Mouse (Mus musculus) forebrain, embryonic 16.5 days (tissue): ENCODE data around the gene Cbfa2t3. TPM values are rescaled to one million over a fixed set of nuclear protein-coding genes. Genes with fewer than 3 reads are reported as not detected.
A peak's percentile ranks its signal among the peaks of the same experiment; 100 is the strongest.

Experiments
- ATAC-seq: fragments of 200-750 bp; cut with Nextera tagmentation; 2 replicates; pipeline ENCODE4 v1.8.0; 2017; ENCODE audit warnings: mild to moderate bottlenecking, moderate library complexity
- H3K27ac ChIP-seq: fragments of 300-500 bp; sonication (generic); 2 replicates; pipeline ENCODE4 v1.5.1; 2014; ENCODE audit warnings: low read length, control low read depth
- H3K27me3 ChIP-seq: fragments of 300-500 bp; sonication (generic); replicated peaks from 2 replicates; pipeline ENCODE4 v1.6.1; 2014; ENCODE audit warnings: low read length; ENCODE audit not compliant: control insufficient read depth, insufficient read depth
- H3K36me3 ChIP-seq: fragments of 300-500 bp; sonication (generic); 2 replicates; pipeline ENCODE4 v1.6.1; 2014; ENCODE audit not compliant: control insufficient read depth, insufficient read depth
- H3K4me1 ChIP-seq: fragments of 300-500 bp; sonication (generic); replicated peaks from 2 replicates; pipeline ENCODE4 v1.6.1; 2014; ENCODE audit warnings: low read length; ENCODE audit not compliant: control insufficient read depth, insufficient read depth
- H3K4me2 ChIP-seq: fragments of 300-500 bp; sonication (generic); 2 replicates; pipeline ENCODE4 v1.6.1; 2014; ENCODE audit warnings: mild to moderate bottlenecking, low read length, control low read depth
- H3K4me3 ChIP-seq: fragments of 300-500 bp; sonication (generic); replicated peaks from 2 replicates; pipeline ENCODE4 v1.5.1; 2014; ENCODE audit warnings: mild to moderate bottlenecking, low read length, control low read depth
- H3K9ac ChIP-seq: fragments of 300-500 bp; sonication (generic); replicated peaks from 2 replicates; pipeline ENCODE4 v1.6.1; 2014; ENCODE audit warnings: low read depth, low read length, control low read depth
- H3K9me3 ChIP-seq: fragments of 300-500 bp; sonication (generic); 2 replicates; pipeline ENCODE4 v1.6.1; 2016; ENCODE audit warnings: low read length; ENCODE audit not compliant: control insufficient read depth
- WGBS: fragments of 180-500 bp; shearing (Covaris S2); extraction: QIAGEN DNeasy Blood & Tissue Kit; methylation state at CpG from one replicate; pipeline ENCODE4 v1.1.7; 2014; 5-methylcytosine and 5-hydroxymethylcytosine counted together
- polyA plus RNA-seq: library from polyadenylated mRNA; unstranded; fragments of >200 nt; fragmentation: Nextera tagmentation; extraction: Ambion mirVana; gene quantifications from 2 replicates; pipeline ENCODE4 v1.2.1, GENCODE M21; 2015

Gene Cbfa2t3
- polyA plus RNA-seq, 1 experiment from 2014 or later, result 13.8 TPM

- Histone ChIP-seq H3K27ac (peak overlapping the region; percentile 79), H3K9ac (peak overlapping the region; percentile 43; the same call in 1 of the 2 replicates), H3K9me3 (no peaks in the 10 kb centered on the region), H3K4me2 (peak overlapping the region; percentile 46; the same call in 1 of the 2 replicates), H3K4me1 (peaks cover 24% of the 10 kb centered on the region), H3K27me3 (no peaks in the 10 kb centered on the region), H3K36me3 (no peaks in the 10 kb centered on the region), H3K4me3 (no peak overlapping the region)
- WGBS, result 24% methylated on average over 7 of the region's 7 CpGs
- ATAC-seq, result 0 out of 2 replicates have a peak, but pooled peaks have one; percentile 13
These were observed 20.7 kb upstream of the Cbfa2t3 start for GRCm38 (mm10) chr8:122719500-122720065.

- WGBS, result 85% methylated on average over 14 of the region's 14 CpGs
- ATAC-seq, result no peak
- Histone ChIP-seq H3K4me3 (no peak overlapping the region), H3K4me2 (no peak overlapping the region), H3K4me1 (peaks cover 24% of the 10 kb centered on the region), H3K9me3 (no peaks in the 10 kb centered on the region), H3K27ac (no peak overlapping the region), H3K9ac (no peak overlapping the region), H3K36me3 (no peaks in the 10 kb centered on the region), H3K27me3 (no peaks in the 10 kb centered on the region)
These were observed 20.0 kb upstream of the Cbfa2t3 start for GRCm38 (mm10) chr8:122718711-122719499.

- H3K4me1 ChIP-seq, result peaks cover 24% of the 10 kb centered on the region
- H3K36me3 ChIP-seq, result no peaks in the 10 kb centered on the region
- no peaks in the 10 kb centered on the region for H3K27me3 ChIP-seq
- no peak overlapping the region for H3K27ac ChIP-seq
- no peak overlapping the region for H3K4me2 ChIP-seq
- H3K9ac ChIP-seq, result no peak overlapping the region
- 91% methylated on average over 10 of the region's 10 CpGs for WGBS
- no peaks in the 10 kb centered on the region for H3K9me3 ChIP-seq
- H3K4me3 ChIP-seq, result no peak overlapping the region
- ATAC-seq, result no peak
These were observed 19.1 kb upstream of the Cbfa2t3 start for GRCm38 (mm10) chr8:122717869-122718509.

DNA sequence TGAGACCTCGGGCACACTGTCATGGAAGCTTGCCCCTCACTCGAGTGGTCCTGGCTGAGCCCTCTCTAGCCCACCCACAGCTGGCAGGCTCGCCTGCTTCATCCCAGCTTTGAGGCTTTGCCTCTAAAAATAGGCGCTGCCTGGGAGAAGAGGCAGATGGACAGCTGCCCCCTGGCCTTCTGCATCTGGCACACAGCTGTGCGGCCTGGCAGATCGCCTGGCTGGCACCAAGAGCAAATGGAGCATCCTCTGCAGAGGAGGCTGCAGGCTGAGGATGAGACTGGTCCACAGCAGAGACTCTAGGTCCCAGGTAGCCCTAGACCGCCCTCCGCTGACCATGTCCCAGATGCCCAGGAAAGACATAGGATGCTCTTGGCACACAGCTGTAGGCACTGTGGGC lies 17.7 kb upstream of the Cbfa2t3 start:
- Histone ChIP-seq H3K4me2 (no peak overlapping the region), H3K27me3 (no peaks in the 10 kb centered on the region), H3K36me3 (no peaks in the 10 kb centered on the region), H3K4me1 (peaks cover 19% of the 10 kb centered on the region), H3K27ac (no peak overlapping the region), H3K9ac (no peak overlapping the region), H3K4me3 (no peak overlapping the region), H3K9me3 (no peaks in the 10 kb centered on the region)
- 79% methylated on average over 8 of the region's 8 CpGs for WGBS
- no peak for ATAC-seq

DNA sequence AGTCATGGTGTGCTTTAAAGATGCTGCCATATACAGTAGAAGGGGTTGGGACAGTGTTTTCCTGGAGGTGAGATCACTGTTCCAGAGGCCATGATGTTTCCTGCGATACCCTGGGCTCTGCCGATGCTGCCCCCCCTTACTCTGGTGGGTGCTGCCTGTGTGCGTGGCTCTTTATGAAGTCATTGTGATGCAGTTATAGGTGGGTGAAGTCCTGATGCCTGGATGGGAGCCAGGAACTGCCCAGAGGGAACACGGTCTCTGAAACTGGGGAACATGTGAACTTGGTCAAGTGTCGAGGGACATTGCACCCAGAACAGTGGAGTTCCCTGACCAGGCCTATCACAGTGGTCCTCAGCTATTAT lies 14.2 kb upstream of the Cbfa2t3 start:
- Histone ChIP-seq H3K4me2 (no peak overlapping the region), H3K4me3 (no peak overlapping the region), H3K27ac (no peak overlapping the region), H3K27me3 (no peaks in the 10 kb centered on the region), H3K9ac (no peak overlapping the region), H3K9me3 (no peaks in the 10 kb centered on the region), H3K36me3 (no peaks in the 10 kb centered on the region), H3K4me1 (peaks cover 10% of the 10 kb centered on the region)
- WGBS, result 90% methylated on average over 5 of the region's 5 CpGs
- no peak for ATAC-seq

DNA sequence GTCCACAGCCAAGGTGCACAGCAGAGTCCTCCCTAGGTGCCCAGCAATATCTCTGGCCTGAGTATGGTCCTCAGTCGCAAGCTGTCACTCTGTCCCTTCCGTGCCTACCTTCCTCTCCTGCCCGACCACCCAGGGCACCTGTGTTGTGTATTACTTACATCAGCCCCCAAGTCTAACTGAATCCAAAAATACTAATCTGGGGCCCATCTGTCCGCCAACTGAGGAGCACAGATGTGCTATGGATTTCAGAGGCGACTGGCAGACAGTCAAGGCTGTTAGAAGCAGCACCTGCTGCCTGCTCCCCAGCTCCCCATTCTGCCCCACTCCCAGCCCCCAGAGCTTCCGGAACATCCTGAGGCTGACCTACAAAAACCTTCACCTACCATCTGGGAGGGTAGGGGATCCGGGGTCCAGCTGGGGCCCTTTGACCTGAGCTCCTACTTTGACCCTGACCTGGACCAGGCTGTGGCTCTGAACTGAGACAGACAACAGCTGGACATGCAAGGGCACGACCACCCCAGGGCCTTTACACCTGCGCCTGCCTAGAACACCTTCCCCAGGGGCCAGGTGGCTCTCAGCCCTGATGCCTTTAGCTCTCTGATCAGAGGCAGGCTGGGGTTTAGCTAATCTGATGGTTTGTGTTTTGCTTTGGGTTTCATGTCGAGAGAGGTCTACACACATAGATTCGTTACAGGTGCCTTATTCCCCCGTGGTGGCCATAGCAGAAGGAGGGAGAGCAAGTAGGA lies 13.7 kb upstream of the Cbfa2t3 start:
- H3K27ac ChIP-seq, result no peak overlapping the region
- no peaks in the 10 kb centered on the region for H3K9me3 ChIP-seq
- H3K9ac ChIP-seq, result no peak overlapping the region
- no peak overlapping the region for H3K4me2 ChIP-seq
- ATAC-seq, result no peak
- H3K36me3 ChIP-seq, result no peaks in the 10 kb centered on the region
- H3K4me3 ChIP-seq, result no peak overlapping the region
- peaks cover 10% of the 10 kb centered on the region for H3K4me1 ChIP-seq
- WGBS, result 69% methylated on average over 12 of the region's 12 CpGs
- H3K27me3 ChIP-seq, result no peaks in the 10 kb centered on the region

GRCm38 (mm10) chr8:122711891-122712365 lies 13.0 kb upstream of the Cbfa2t3 start:
- no peaks in the 10 kb centered on the region for H3K9me3 ChIP-seq
- WGBS, result 85% methylated on average over 11 of the region's 11 CpGs
- no peak overlapping the region for H3K4me3 ChIP-seq

DNA sequence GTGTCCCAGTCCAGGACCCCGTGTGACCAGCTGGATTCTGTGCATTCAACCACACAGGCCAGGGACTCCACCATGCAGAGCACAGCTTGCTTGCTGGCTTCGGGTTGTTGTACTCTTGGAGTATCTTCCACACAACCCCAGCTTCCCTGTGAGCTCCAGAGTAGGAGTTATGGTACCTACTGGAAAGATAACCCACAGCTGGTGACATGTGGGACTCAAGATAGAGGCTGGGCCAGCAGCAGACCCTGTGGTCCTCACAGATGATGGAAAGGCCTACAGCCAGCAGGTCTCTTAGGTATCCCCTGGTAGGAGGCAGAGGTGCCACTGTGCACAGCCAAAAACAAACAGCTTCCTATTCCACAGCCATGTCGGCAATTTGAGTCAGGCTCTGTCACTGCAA lies 12.6 kb upstream of the Cbfa2t3 start:
- 83% methylated on average over 3 of the region's 3 CpGs for WGBS
- Histone ChIP-seq H3K36me3 (no peaks in the 10 kb centered on the region), H3K4me1 (peaks cover 10% of the 10 kb centered on the region), H3K27me3 (no peaks in the 10 kb centered on the region), H3K9me3 (no peaks in the 10 kb centered on the region), H3K4me2 (no peak overlapping the region), H3K9ac (no peak overlapping the region), H3K4me3 (no peak overlapping the region), H3K27ac (no peak overlapping the region)
- ATAC-seq, result no peak

More at GRCm38 (mm10) chr8:122711891-122712365, 13.0 kb upstream of the Cbfa2t3 start:
- H3K4me2 ChIP-seq, result no peak overlapping the region
- no peaks in the 10 kb centered on the region for H3K27me3 ChIP-seq
- H3K9ac ChIP-seq, result no peak overlapping the region
- no peak overlapping the region for H3K27ac ChIP-seq
- H3K4me1 ChIP-seq, result peaks cover 10% of the 10 kb centered on the region
- no peak for ATAC-seq
- H3K36me3 ChIP-seq, result no peaks in the 10 kb centered on the region
